8 mouse cellular contexts compared by ENCODE assay signal in the genomic region with DNA sequence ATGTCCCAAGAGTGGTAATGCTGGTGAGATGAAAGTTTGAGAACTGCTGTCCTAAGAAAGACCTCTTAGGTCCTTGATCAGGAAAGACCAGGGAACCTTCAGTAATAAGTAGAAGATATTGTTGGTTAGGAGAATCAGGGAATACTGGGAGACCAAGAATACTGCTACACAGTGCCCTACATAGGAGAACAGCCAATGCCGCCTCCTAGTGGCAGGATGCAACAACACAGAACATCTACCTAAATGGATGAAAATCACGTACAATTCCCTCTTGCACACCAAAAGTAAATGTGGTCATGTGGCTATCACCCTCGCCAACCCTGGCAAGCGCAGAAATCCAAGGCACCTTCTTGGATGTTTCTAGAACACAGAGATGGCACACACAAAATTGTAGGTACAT. TPM values are rescaled to one million over a fixed set of nuclear protein-coding genes. Genes with fewer than 3 reads are reported as not detected.
DNase-seq lines count a peak whose midpoint lies in the region; ATAC-seq lines count a peak whose summit lies in the region.

No protein-coding gene starts in this region.

- 20% methylated on average over 4 of the region's 4 CpGs for WGBS in intestine, embryonic 14.5 days
- WGBS in intestine, embryonic 16.5 days = 38% methylated on average over 4 of the region's 4 CpGs
- 18% methylated on average over 4 of the region's 4 CpGs for WGBS in hindbrain, embryonic 16.5 days
- 16% methylated on average over 4 of the region's 4 CpGs for WGBS in midbrain, embryonic 14.5 days

- no peak overlapping the region for H3K4me2 ChIP-seq in intestine, embryonic 14.5 days (ENCODE audit: low read length)
- H3K4me2 ChIP-seq in intestine, embryonic 16.5 days (ENCODE audit: low read depth, low read length) = no peak overlapping the region
- no peak overlapping the region for H3K4me2 ChIP-seq in hindbrain, embryonic 16.5 days (ENCODE audit: low read length)
- H3K4me2 ChIP-seq in midbrain, embryonic 14.5 days (ENCODE audit: low read length) = no peak overlapping the region

- H3K9me3 ChIP-seq in intestine, embryonic 14.5 days (ENCODE audit: control insufficient read depth, low read length) = no peaks in the 10 kb centered on the region
- no peaks in the 10 kb centered on the region for H3K9me3 ChIP-seq in intestine, embryonic 16.5 days (ENCODE audit: control insufficient read depth, low read length)
- H3K9me3 ChIP-seq in hindbrain, embryonic 16.5 days (ENCODE audit: control insufficient read depth, low read length) = no peaks in the 10 kb centered on the region
- no peaks in the 10 kb centered on the region for H3K9me3 ChIP-seq in midbrain, embryonic 14.5 days (ENCODE audit: control insufficient read depth, low read length)

- no peak overlapping the region for H3K4me3 ChIP-seq in intestine, embryonic 14.5 days (ENCODE audit: low read depth, low read length)
- H3K4me3 ChIP-seq in intestine, embryonic 16.5 days (ENCODE audit: low read length) = no peak overlapping the region
- H3K4me3 ChIP-seq in hindbrain, embryonic 16.5 days (ENCODE audit: low read length) = no peak overlapping the region
- no peak overlapping the region for H3K4me3 ChIP-seq in midbrain, embryonic 14.5 days (replicated peaks; ENCODE audit: low read depth, low read length)

- H3K27me3 ChIP-seq in intestine, embryonic 14.5 days (replicated peaks; ENCODE audit: control insufficient read depth, insufficient read depth, low read length) = no peaks in the 10 kb centered on the region
- no peaks in the 10 kb centered on the region for H3K27me3 ChIP-seq in intestine, embryonic 16.5 days (replicated peaks; ENCODE audit: control insufficient read depth, insufficient read depth, low read length)
- H3K27me3 ChIP-seq in hindbrain, embryonic 16.5 days (replicated peaks; ENCODE audit: control insufficient read depth, insufficient read depth, low read length) = no peaks in the 10 kb centered on the region
- no peaks in the 10 kb centered on the region for H3K27me3 ChIP-seq in midbrain, embryonic 14.5 days (ENCODE audit: control insufficient read depth, insufficient read depth, low read length)

- ATAC-seq in intestine, embryonic 14.5 days (replicated peaks; ENCODE audit: low FRiP score, low TSS enrichment, low read depth) = no peak
- ATAC-seq in intestine, embryonic 16.5 days = no peak
- ATAC-seq in hindbrain, embryonic 16.5 days = peak; percentile 71; the same call in 1 of the 2 replicates
- ATAC-seq in midbrain, embryonic 14.5 days (ENCODE audit: low FRiP score, low TSS enrichment) = peak; percentile 43; the same call in 1 of the 2 replicates

- H3K9ac ChIP-seq in intestine, embryonic 14.5 days (ENCODE audit: low read length) = no peak overlapping the region
- H3K9ac ChIP-seq in intestine, embryonic 16.5 days (ENCODE audit: low read depth, low read length) = no peak overlapping the region
- H3K9ac ChIP-seq in hindbrain, embryonic 16.5 days (ENCODE audit: low read depth, low read length) = no peak overlapping the region
- no peak overlapping the region for H3K9ac ChIP-seq in midbrain, embryonic 14.5 days (replicated peaks; ENCODE audit: low read length)

- H3K36me3 ChIP-seq in intestine, embryonic 14.5 days (ENCODE audit: control insufficient read depth, insufficient read depth, low read length) = no peaks in the 10 kb centered on the region
- no peaks in the 10 kb centered on the region for H3K36me3 ChIP-seq in intestine, embryonic 16.5 days (ENCODE audit: control insufficient read depth, insufficient read depth, low read length)
- no peaks in the 10 kb centered on the region for H3K36me3 ChIP-seq in hindbrain, embryonic 16.5 days (ENCODE audit: control insufficient read depth, insufficient read depth, low read length)
- H3K36me3 ChIP-seq in midbrain, embryonic 14.5 days (ENCODE audit: control insufficient read depth, insufficient read depth, low read length) = no peaks in the 10 kb centered on the region

- DNase-seq in intestine, embryonic 14.5 days (ENCODE audit: low spot score) = peak; percentile 71
- DNase-seq in NIH3T3 (ENCODE audit: low read depth) = peak; percentile 87
- peak; percentile 56 for DNase-seq in embryo, embryonic 11.5 days (ENCODE audit: low read depth, low spot score)
- peak; percentile 50 to 66 for DNase-seq in left cerebral cortex, adult 18-20 months (ENCODE audit: low spot score in 2 of 2)
- peak; percentile 84 for DNase-seq in midbrain, embryonic 14.5 days
- no peak for DNase-seq in spleen, adult 18-20 months

- H3K27ac ChIP-seq in intestine, embryonic 14.5 days (ENCODE audit: low read depth) = no peak overlapping the region
- no peak overlapping the region for H3K27ac ChIP-seq in intestine, embryonic 16.5 days (ENCODE audit: low read length)
- H3K27ac ChIP-seq in hindbrain, embryonic 16.5 days (ENCODE audit: low read depth, low read length) = no peak overlapping the region
- H3K27ac ChIP-seq in midbrain, embryonic 14.5 days (replicated peaks; ENCODE audit: low read depth, low read length) = no peak overlapping the region

- H3K4me1 ChIP-seq in intestine, embryonic 14.5 days (replicated peaks; ENCODE audit: control insufficient read depth, insufficient read depth, low read length) = no peaks in the 10 kb centered on the region
- H3K4me1 ChIP-seq in intestine, embryonic 16.5 days (ENCODE audit: control insufficient read depth, insufficient read depth, low read length) = no peaks in the 10 kb centered on the region
- H3K4me1 ChIP-seq in hindbrain, embryonic 16.5 days (ENCODE audit: control insufficient read depth, insufficient read depth, low read depth, low read length) = no peaks in the 10 kb centered on the region
- H3K4me1 ChIP-seq in midbrain, embryonic 14.5 days (ENCODE audit: control insufficient read depth, insufficient read depth, low read length) = no peaks in the 10 kb centered on the region

RNA-seq across cellular contexts. Expression of a gene that starts 27.5 kb away (rescaled TPM):
- 12.8 and 15.6 TPM in 2 replicates for polyA plus RNA-seq in intestine, embryonic 14.5 days (2014; fragmentation: Nextera tagmentation; extraction: Ambion mirVana)
- 4.8 and 5.4 TPM in 2 replicates for polyA plus RNA-seq in intestine, embryonic 16.5 days (2015; fragmentation: Nextera tagmentation; extraction: Ambion mirVana)
- polyA plus RNA-seq in hindbrain, embryonic 16.5 days (2015; fragmentation: Nextera tagmentation; extraction: Ambion mirVana) = 4.9 and 6.4 TPM in 2 replicates
- total RNA-seq in left cerebral cortex, adult 18-20 months (2021) = 1 to 10 TPM; 3.1 to 3.5 TPM
- polyA plus RNA-seq in midbrain, embryonic 14.5 days (2014; fragmentation: Nextera tagmentation; extraction: Ambion mirVana) = 8.1 and 10.2 TPM in 2 replicates

RNA-seq across cellular contexts. Expression of a gene that starts 27.8 kb away (rescaled TPM):
- 9.2 and 10.2 TPM in 2 replicates for polyA plus RNA-seq in intestine, embryonic 14.5 days (2014; fragmentation: Nextera tagmentation; extraction: Ambion mirVana)
- polyA plus RNA-seq in intestine, embryonic 16.5 days (2015; fragmentation: Nextera tagmentation; extraction: Ambion mirVana) = 15.5 and 16.5 TPM in 2 replicates
- polyA plus RNA-seq in hindbrain, embryonic 16.5 days (2015; fragmentation: Nextera tagmentation; extraction: Ambion mirVana) = 1.4 and 1.6 TPM in 2 replicates
- 1 to 10 TPM; 4.6 to 4.9 TPM for total RNA-seq in left cerebral cortex, adult 18-20 months (2021)
- 0.74 and 1.8 TPM in 2 replicates for polyA plus RNA-seq in midbrain, embryonic 14.5 days (2014; fragmentation: Nextera tagmentation; extraction: Ambion mirVana)

RNA-seq across cellular contexts. Expression of a gene that starts 54.7 kb away (rescaled TPM):
- 5.0 and 6.3 TPM in 2 replicates for polyA plus RNA-seq in intestine, embryonic 14.5 days (2014; fragmentation: Nextera tagmentation; extraction: Ambion mirVana)
- polyA plus RNA-seq in intestine, embryonic 16.5 days (2015; fragmentation: Nextera tagmentation; extraction: Ambion mirVana) = 2.5 and 3.2 TPM in 2 replicates
- polyA plus RNA-seq in hindbrain, embryonic 16.5 days (2015; fragmentation: Nextera tagmentation; extraction: Ambion mirVana) = 4.6 and 5.8 TPM in 2 replicates
- total RNA-seq in left cerebral cortex, adult 18-20 months (2021) = 10 to 100 TPM; 10.6 to 11.9 TPM
- polyA plus RNA-seq in midbrain, embryonic 14.5 days (2014; fragmentation: Nextera tagmentation; extraction: Ambion mirVana) = 4.7 and 6.0 TPM in 2 replicates

Comparison
In these comparisons a context has a peak if more than half of its experiments do, and no peak if none do; other contexts are left out.
1. ATAC-seq: peak in hindbrain, embryonic 16.5 days (single experiment) and midbrain, embryonic 14.5 days (single experiment); none in intestine, embryonic 14.5 days (single experiment) and intestine, embryonic 16.5 days (single experiment).
2. DNase-seq: peak in intestine, embryonic 14.5 days (single experiment), NIH3T3 (single experiment), embryo, embryonic 11.5 days (single experiment), left cerebral cortex, adult 18-20 months (2 of 2) and midbrain, embryonic 14.5 days (single experiment); none in spleen, adult 18-20 months (0 of 2).